Mouse (Mus musculus): ENCODE data around the gene Rexo1.

GRCm38 (mm10) chr10:80572477-80572876 is 11.1 kb upstream of the Rexo1 start:
- TF ChIP-seq POLR2A (IDR thresholded peaks at IDR 0.05; ENCODE audit: control insufficient read depth, extremely low read depth, insufficient read depth, low read length, poor library complexity): no peak
- no peak for TF ChIP-seq CTCF (IDR thresholded peaks at IDR 0.05; ENCODE audit: borderline replicate concordance, control insufficient read depth, extremely low read depth, insufficient read depth, low read length, poor library complexity)
